Mouse (Mus musculus): Measurements from ENCODE around the gene Ovol1.
A peak's percentile ranks its signal among the peaks of the same experiment; 100 is the strongest.

Ovol1 gene

GRCm38 (mm10) chr19:5554212-5554611 lies 6.2 kb downstream of the Ovol1 start:
- TF ChIP-seq NANOG (IDR thresholded peaks at IDR 0.05; ENCODE audit: borderline replicate concordance, low read length), result no peak
- no peak for TF ChIP-seq POU5F1 (IDR thresholded peaks at IDR 0.05; ENCODE audit: borderline replicate concordance, low read length)
- no peak for TF ChIP-seq CTCF (conservative IDR thresholded peaks at IDR 0.05; ENCODE audit: low read length)
- Histone ChIP-seq H3K4me1 (replicated peaks; ENCODE audit: low read depth, low read length) (peaks cover 83% of the 10 kb centered on the region), H3K27me3 (ENCODE audit: insufficient read depth, low read length) (peaks cover 69% of the 10 kb centered on the region), H3K4me3 (replicated peaks; ENCODE audit: low read length) (peak overlapping the region; percentile 65), H3K9me3 (ENCODE audit: low read length) (no peaks in the 10 kb centered on the region), H3K36me3 (ENCODE audit: insufficient read depth, low read length) (peaks cover 17% of the 10 kb centered on the region; the same call in 1 of the 2 replicates)

GRCm38 (mm10) chr19:5553802-5554201 lies 6.6 kb downstream of the Ovol1 start:
- H3K4me1 ChIP-seq (replicated peaks; ENCODE audit: low read depth, low read length), result peaks cover 79% of the 10 kb centered on the region
- peaks cover 17% of the 10 kb centered on the region; the same call in 1 of the 2 replicates for H3K36me3 ChIP-seq (ENCODE audit: insufficient read depth, low read length)
- H3K27me3 ChIP-seq (ENCODE audit: insufficient read depth, low read length), result peaks cover 65% of the 10 kb centered on the region
- H3K9me3 ChIP-seq (ENCODE audit: low read length), result no peaks in the 10 kb centered on the region
- TF ChIP-seq POU5F1 (IDR thresholded peaks at IDR 0.05; ENCODE audit: borderline replicate concordance, low read length) (no peak), CTCF (conservative IDR thresholded peaks at IDR 0.05; ENCODE audit: low read length) (no peak), NANOG (IDR thresholded peaks at IDR 0.05; ENCODE audit: borderline replicate concordance, low read length) (no peak)
- peak overlapping the region; percentile 65 for H3K4me3 ChIP-seq (replicated peaks; ENCODE audit: low read length)

GRCm38 (mm10) chr19:5547471-5548056 lies 12.9 kb downstream of the Ovol1 start:
- H3K36me3 ChIP-seq (ENCODE audit: insufficient read depth, low read length), result peaks cover 17% of the 10 kb centered on the region; the same call in 1 of the 2 replicates
- H3K4me1 ChIP-seq (replicated peaks; ENCODE audit: low read depth, low read length), result peaks cover 36% of the 10 kb centered on the region
- no peaks in the 10 kb centered on the region for H3K9me3 ChIP-seq (ENCODE audit: low read length)
- no peak for TF ChIP-seq POU5F1 (IDR thresholded peaks at IDR 0.05; ENCODE audit: borderline replicate concordance, low read length)
- no peak overlapping the region for H3K4me3 ChIP-seq (replicated peaks; ENCODE audit: low read length)
- peaks cover 16% of the 10 kb centered on the region for H3K27me3 ChIP-seq (ENCODE audit: insufficient read depth, low read length)

- Histone ChIP-seq H3K27me3 (ENCODE audit: insufficient read depth, low read length) (peaks cover 16% of the 10 kb centered on the region), H3K9me3 (ENCODE audit: low read length) (no peaks in the 10 kb centered on the region), H3K36me3 (ENCODE audit: insufficient read depth, low read length) (no peaks in the 10 kb centered on the region), H3K4me3 (replicated peaks; ENCODE audit: low read length) (peak overlapping the region; percentile 41), H3K4me1 (replicated peaks; ENCODE audit: low read depth, low read length) (peaks cover 39% of the 10 kb centered on the region)
- TF ChIP-seq CTCF (conservative IDR thresholded peaks at IDR 0.05; ENCODE audit: low read length) (no peak), NANOG (IDR thresholded peaks at IDR 0.05; ENCODE audit: borderline replicate concordance, low read length) (no peak), POU5F1 (IDR thresholded peaks at IDR 0.05; ENCODE audit: borderline replicate concordance, low read length) (no peak)
Measured at GRCm38 (mm10) chr19:5544031-5544430, 16.4 kb downstream of the Ovol1 start.

- peaks cover 46% of the 10 kb centered on the region for H3K4me1 ChIP-seq (replicated peaks; ENCODE audit: low read depth, low read length)
- no peaks in the 10 kb centered on the region for H3K36me3 ChIP-seq (ENCODE audit: insufficient read depth, low read length)
- H3K4me3 ChIP-seq (replicated peaks; ENCODE audit: low read length), result no peak overlapping the region
- H3K9me3 ChIP-seq (ENCODE audit: low read length), result no peaks in the 10 kb centered on the region
- TF ChIP-seq NANOG (IDR thresholded peaks at IDR 0.05; ENCODE audit: borderline replicate concordance, low read length) (no peak), POU5F1 (IDR thresholded peaks at IDR 0.05; ENCODE audit: borderline replicate concordance, low read length) (no peak), CTCF (conservative IDR thresholded peaks at IDR 0.05; ENCODE audit: low read length) (no peak)
- H3K27me3 ChIP-seq (ENCODE audit: insufficient read depth, low read length), result peaks cover 16% of the 10 kb centered on the region
Measured at GRCm38 (mm10) chr19:5543362-5543761, 17.1 kb downstream of the Ovol1 start.

GRCm38 (mm10) chr19:5538786-5539185 lies 21.7 kb downstream of the Ovol1 start:
- TF ChIP-seq CTCF (conservative IDR thresholded peaks at IDR 0.05; ENCODE audit: low read length) (no peak), POU5F1 (IDR thresholded peaks at IDR 0.05; ENCODE audit: borderline replicate concordance, low read length) (no peak), NANOG (IDR thresholded peaks at IDR 0.05; ENCODE audit: borderline replicate concordance, low read length) (no peak)
- Histone ChIP-seq H3K4me3 (replicated peaks; ENCODE audit: low read length) (peak overlapping the region; percentile 32), H3K4me1 (replicated peaks; ENCODE audit: low read depth, low read length) (peaks cover 43% of the 10 kb centered on the region), H3K36me3 (ENCODE audit: insufficient read depth, low read length) (no peaks in the 10 kb centered on the region), H3K27me3 (ENCODE audit: insufficient read depth, low read length) (peaks cover 25% of the 10 kb centered on the region), H3K9me3 (ENCODE audit: low read length) (no peaks in the 10 kb centered on the region)

- TF ChIP-seq POU5F1 (IDR thresholded peaks at IDR 0.05; ENCODE audit: borderline replicate concordance, low read length), result no peak
- TF ChIP-seq NANOG (IDR thresholded peaks at IDR 0.05; ENCODE audit: borderline replicate concordance, low read length), result no peak
- no peak for TF ChIP-seq CTCF (conservative IDR thresholded peaks at IDR 0.05; ENCODE audit: low read length)
- Histone ChIP-seq H3K4me1 (replicated peaks; ENCODE audit: low read depth, low read length) (peaks cover 21% of the 10 kb centered on the region), H3K27me3 (ENCODE audit: insufficient read depth, low read length) (peaks cover 29% of the 10 kb centered on the region), H3K9me3 (ENCODE audit: low read length) (no peaks in the 10 kb centered on the region), H3K4me3 (replicated peaks; ENCODE audit: low read length) (no peak overlapping the region), H3K36me3 (ENCODE audit: insufficient read depth, low read length) (no peaks in the 10 kb centered on the region)
Measured at GRCm38 (mm10) chr19:5532520-5532919, 27.9 kb downstream of the Ovol1 start.

- no peaks in the 10 kb centered on the region for H3K36me3 ChIP-seq (ENCODE audit: insufficient read depth, low read length)
- peaks cover 29% of the 10 kb centered on the region for H3K27me3 ChIP-seq (ENCODE audit: insufficient read depth, low read length)
- TF ChIP-seq CTCF (conservative IDR thresholded peaks at IDR 0.05; ENCODE audit: low read length) (no peak), NANOG (IDR thresholded peaks at IDR 0.05; ENCODE audit: borderline replicate concordance, low read length) (peak; percentile 94)
- no peaks in the 10 kb centered on the region for H3K9me3 ChIP-seq (ENCODE audit: low read length)
- no peak overlapping the region for H3K4me3 ChIP-seq (replicated peaks; ENCODE audit: low read length)
- H3K4me1 ChIP-seq (replicated peaks; ENCODE audit: low read depth, low read length), result peaks cover 30% of the 10 kb centered on the region
Measured at GRCm38 (mm10) chr19:5530138-5530524, 30.3 kb downstream of the Ovol1 start.

Data from E14TG2a.4 (cell line).